ENCODE assay signal across 11 mouse cellular contexts in the genomic region with DNA sequence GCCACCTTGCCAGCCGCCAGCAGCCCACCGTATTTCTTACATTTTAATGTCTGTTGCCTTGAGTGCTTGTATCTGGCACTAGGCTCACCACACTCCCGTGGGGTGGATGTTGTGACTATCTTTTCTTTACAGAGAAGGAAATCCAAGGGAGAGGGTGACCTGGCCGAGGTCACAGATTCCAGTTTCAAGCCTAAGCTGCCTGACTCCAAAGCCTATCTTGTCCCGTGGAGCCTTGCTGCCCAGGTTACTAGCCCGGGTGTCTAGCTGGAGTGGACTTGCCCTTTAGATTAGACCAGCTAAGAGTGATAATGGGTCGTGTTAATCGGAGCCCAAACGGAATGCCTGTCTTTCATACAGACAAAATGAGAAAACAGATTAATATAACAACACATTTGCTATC. TPM values are rescaled to one million over a fixed set of nuclear protein-coding genes. Genes with fewer than 3 reads are reported as not detected.
DNase-seq lines count a peak whose midpoint lies in the region; ATAC-seq and TF ChIP-seq lines count a peak whose summit lies in the region.
"Had no signal": no experiment of that assay in that cellular context is flagged by ENCODE, and none has a peak within 500 bp of the region (broad histone marks: within the 10 kb centered on the region; RNA-seq: fewer than 3 reads in every experiment).

No protein-coding gene starts in this region.

- H3K4me3 ChIP-seq in kidney, embryonic 14.5 days (ENCODE audit: low read length) = peak overlapping the region; percentile 43; the same call in 1 of the 2 replicates
- 0 out of 2 replicates have a peak overlapping the region, but pooled peaks have one; percentile 44 for H3K4me3 ChIP-seq in embryonic facial prominence, embryonic 15.5 days (replicated peaks)
- H3K4me3 ChIP-seq in hindbrain, postnatal 0 days (ENCODE audit: low read length) = no peak overlapping the region
- H3K4me3 ChIP-seq in neural tube, embryonic 11.5 days (ENCODE audit: low read depth, low read length) = peak overlapping the region; percentile 29

- H3K4me2 ChIP-seq in kidney, embryonic 14.5 days (replicated peaks; ENCODE audit: low read depth, low read length) = peak overlapping the region; percentile 77
- H3K4me2 ChIP-seq in embryonic facial prominence, embryonic 15.5 days (replicated peaks) = peak overlapping the region; percentile 75; the same call in 1 of the 2 replicates
- H3K4me2 ChIP-seq in hindbrain, postnatal 0 days (ENCODE audit: low read depth, low read length) = peak overlapping the region; percentile 84; the same call in 1 of the 2 replicates
- peak overlapping the region; percentile 58 for H3K4me2 ChIP-seq in neural tube, embryonic 11.5 days (ENCODE audit: low read depth)

- H3K4me1 ChIP-seq in kidney, embryonic 14.5 days (ENCODE audit: control insufficient read depth, insufficient read depth, low read length) = peaks cover 39% of the 10 kb centered on the region
- peaks cover 37% of the 10 kb centered on the region for H3K4me1 ChIP-seq in embryonic facial prominence, embryonic 15.5 days
- H3K4me1 ChIP-seq in hindbrain, postnatal 0 days (ENCODE audit: insufficient read depth, low read length) = peaks cover 15% of the 10 kb centered on the region
- H3K4me1 ChIP-seq in neural tube, embryonic 11.5 days (ENCODE audit: control insufficient read depth, insufficient read depth, low read length) = peaks cover 30% of the 10 kb centered on the region

- H3K27me3 ChIP-seq in kidney, embryonic 14.5 days (ENCODE audit: control insufficient read depth, insufficient read depth, low read length) = no peaks in the 10 kb centered on the region
- H3K27me3 ChIP-seq in embryonic facial prominence, embryonic 15.5 days = no peaks in the 10 kb centered on the region
- H3K27me3 ChIP-seq in hindbrain, postnatal 0 days (ENCODE audit: insufficient read depth, low read length) = no peaks in the 10 kb centered on the region
- H3K27me3 ChIP-seq in neural tube, embryonic 11.5 days (ENCODE audit: control insufficient read depth, insufficient read depth, low read length) = no peaks in the 10 kb centered on the region

- H3K9ac ChIP-seq in kidney, embryonic 14.5 days (ENCODE audit: low read depth, low read length) = peak overlapping the region; percentile 75
- H3K9ac ChIP-seq in embryonic facial prominence, embryonic 15.5 days = peak overlapping the region; percentile 45; the same call in 1 of the 2 replicates
- H3K9ac ChIP-seq in hindbrain, postnatal 0 days (replicated peaks; ENCODE audit: low read length) = peak overlapping the region; percentile 56; the same call in 1 of the 2 replicates
- peak overlapping the region; percentile 77 for H3K9ac ChIP-seq in neural tube, embryonic 11.5 days (ENCODE audit: low read length)

- 26% methylated on average over 9 of the region's 9 CpGs for WGBS in kidney, embryonic 14.5 days
- WGBS in embryonic facial prominence, embryonic 15.5 days = 35% methylated on average over 9 of the region's 9 CpGs
- 11% methylated on average over 9 of the region's 9 CpGs for WGBS in hindbrain, postnatal 0 days
- WGBS in neural tube, embryonic 11.5 days = 26% methylated on average over 9 of the region's 9 CpGs

- no peak for TF ChIP-seq CTCF in hindbrain, postnatal 0 days (IDR thresholded peaks at IDR 0.05; ENCODE audit: low read depth)

- peak overlapping the region; percentile 99 for H3K27ac ChIP-seq in kidney, embryonic 14.5 days (ENCODE audit: low read depth, low read length)
- peak overlapping the region; percentile 98 for H3K27ac ChIP-seq in embryonic facial prominence, embryonic 15.5 days (replicated peaks)
- H3K27ac ChIP-seq in hindbrain, postnatal 0 days = peak overlapping the region; percentile 95
- peak overlapping the region; percentile 94 for H3K27ac ChIP-seq in neural tube, embryonic 11.5 days (ENCODE audit: low read depth, low read length)

- DNase-seq in kidney, postnatal 10 days = no peak
- DNase-seq in hindbrain, postnatal 0 days (ENCODE audit: low spot score) = no peak
- no peak for DNase-seq in neural tube, embryonic 11.5 days (ENCODE audit: low spot score)
- DNase-seq in cerebellum, adult 9-10 months = no peak
- DNase-seq in layer of hippocampus, adult 8-10 months (ENCODE audit: low spot score in 2 of 2) = no peak
- DNase-seq: gastrocnemius, postnatal 36 days; liver, embryonic 13.5 days; right cerebral cortex, postnatal 4 days had no signal

- H3K36me3 ChIP-seq in kidney, embryonic 14.5 days (ENCODE audit: control insufficient read depth, insufficient read depth, low read length) = no peaks in the 10 kb centered on the region
- no peaks in the 10 kb centered on the region for H3K36me3 ChIP-seq in embryonic facial prominence, embryonic 15.5 days
- H3K36me3 ChIP-seq in hindbrain, postnatal 0 days (ENCODE audit: insufficient read depth, low read length) = no peaks in the 10 kb centered on the region
- no peaks in the 10 kb centered on the region for H3K36me3 ChIP-seq in neural tube, embryonic 11.5 days (ENCODE audit: control insufficient read depth, insufficient read depth, low read length)
- H3K36me3 ChIP-seq: liver, embryonic 13.5 days had no signal

- peaks cover 6% of the 10 kb centered on the region; the same call in 1 of the 2 replicates for H3K9me3 ChIP-seq in kidney, embryonic 14.5 days (ENCODE audit: control insufficient read depth, low read length)
- H3K9me3 ChIP-seq in embryonic facial prominence, embryonic 15.5 days (replicated peaks) = no peaks in the 10 kb centered on the region
- H3K9me3 ChIP-seq in hindbrain, postnatal 0 days (ENCODE audit: low read length) = no peaks in the 10 kb centered on the region
- H3K9me3 ChIP-seq in neural tube, embryonic 11.5 days (ENCODE audit: control insufficient read depth, low read length) = no peaks in the 10 kb centered on the region
- H3K9me3 ChIP-seq: liver, embryonic 13.5 days had no signal

- no peak for ATAC-seq in kidney, embryonic 14.5 days (ENCODE audit: low FRiP score, low TSS enrichment)
- ATAC-seq in embryonic facial prominence, embryonic 15.5 days (ENCODE audit: insufficient number of reproducible peaks, low FRiP score, low TSS enrichment, low read depth) = no peak
- ATAC-seq in hindbrain, postnatal 0 days = no peak
- ATAC-seq in neural tube, embryonic 11.5 days (ENCODE audit: insufficient read depth, low FRiP score, low TSS enrichment) = no peak
- ATAC-seq in activated CD4-positive, CD25-positive, alpha-beta regulatory T cell, adult 4 months = no peak

RNA-seq across cellular contexts. Expression of a gene that starts 9.5 kb away (rescaled TPM):
- polyA plus RNA-seq in kidney, embryonic 14.5 days (2014; fragmentation: Nextera tagmentation; extraction: Ambion mirVana) = 848 and 979 TPM in 2 replicates
- 432 and 441 TPM in 2 replicates for polyA plus RNA-seq in embryonic facial prominence, embryonic 15.5 days (2015; fragmentation: Nextera tagmentation; extraction: Ambion mirVana)
- 204 and 344 TPM in 2 replicates for total RNA-seq in hindbrain, postnatal 0 days (2014; rRNA removed)
- polyA plus RNA-seq in hindbrain, postnatal 0 days (2015; fragmentation: Nextera tagmentation; extraction: Ambion mirVana) = 253 and 254 TPM in 2 replicates
- polyA plus RNA-seq in neural tube, embryonic 11.5 days (2014; fragmentation: Nextera tagmentation; extraction: Ambion mirVana) = 440 and 470 TPM in 2 replicates
- 10 to 100 TPM; 40.5 to 59.5 (median 48.7) TPM for total RNA-seq in layer of hippocampus, adult 8-10 months (2022)
- 100 to 1,000 TPM; 281 to 355 TPM for polyA plus RNA-seq in activated CD4-positive, CD25-positive, alpha-beta regulatory T cell, adult 4 months (2017; shearing (Covaris generic))

RNA-seq across cellular contexts. Expression of a gene that starts 38.4 kb away (rescaled TPM):
- 5.7 and 6.0 TPM in 2 replicates for polyA plus RNA-seq in kidney, embryonic 14.5 days (2014; fragmentation: Nextera tagmentation; extraction: Ambion mirVana)
- 10.1 and 12.5 TPM in 2 replicates for polyA plus RNA-seq in embryonic facial prominence, embryonic 15.5 days (2015; fragmentation: Nextera tagmentation; extraction: Ambion mirVana)
- 3.5 and 3.7 TPM in 2 replicates for total RNA-seq in hindbrain, postnatal 0 days (2014; rRNA removed)
- 2.3 and 2.4 TPM in 2 replicates for polyA plus RNA-seq in hindbrain, postnatal 0 days (2015; fragmentation: Nextera tagmentation; extraction: Ambion mirVana)
- polyA plus RNA-seq in neural tube, embryonic 11.5 days (2014; fragmentation: Nextera tagmentation; extraction: Ambion mirVana) = 7.2 and 7.6 TPM in 2 replicates
- total RNA-seq in layer of hippocampus, adult 8-10 months (2022) = 1 to 10 TPM in 2 of 4 experiments, under 1 TPM in 2; 0.57 to 1.2 (median 0.98) TPM
- 10 to 100 TPM; 22.0 to 34.6 TPM for polyA plus RNA-seq in activated CD4-positive, CD25-positive, alpha-beta regulatory T cell, adult 4 months (2017; shearing (Covaris generic))
